Mouse (Mus musculus) bone marrow, adult 2 months (tissue): ENCODE measurements around the gene Map3k6.

Experiments
- CTCF ChIP-seq: fragments of 200-500 bp; IDR thresholded peaks from 2 replicates; pipeline ENCODE4 v1.5.1; 2011; ENCODE audit warnings: low read length, control low read depth; ENCODE audit not compliant: control insufficient read depth, insufficient read depth
- POLR2A ChIP-seq: fragments of 200-500 bp; IDR thresholded peaks from 2 replicates; pipeline ENCODE4 v1.6.1; 2011; ENCODE audit warnings: low read depth, mild to moderate bottlenecking, control low read depth, low read length, borderline replicate concordance; ENCODE audit not compliant: control insufficient read depth

- TF ChIP-seq POLR2A (no peak), CTCF (no peak)
These were observed 50.6 kb downstream of the Map3k6 start for GRCm38 (mm10) chr4:133291255-133291654.
